Mouse (Mus musculus): ENCODE measurements at regions not wholly inside any gene's neighbourhood (a gene's known extent, or its start where the extent isn't known, plus 50 kb on each side); places are given as distances from the start of the nearest gene placed in this dataset.

- no peak for TF ChIP-seq CTCF (IDR thresholded peaks at IDR 0.05; ENCODE audit: low read depth)
- no peak for TF ChIP-seq EP300 (IDR thresholded peaks at IDR 0.05; ENCODE audit: low read depth)
These were observed 628.3 kb upstream of the Cypt12 start for GRCm38 (mm10) chr3:17319931-17320330.
